Mouse (Mus musculus): ENCODE measurements around the gene Olfr1322.

Olfr1322 gene

DNA sequence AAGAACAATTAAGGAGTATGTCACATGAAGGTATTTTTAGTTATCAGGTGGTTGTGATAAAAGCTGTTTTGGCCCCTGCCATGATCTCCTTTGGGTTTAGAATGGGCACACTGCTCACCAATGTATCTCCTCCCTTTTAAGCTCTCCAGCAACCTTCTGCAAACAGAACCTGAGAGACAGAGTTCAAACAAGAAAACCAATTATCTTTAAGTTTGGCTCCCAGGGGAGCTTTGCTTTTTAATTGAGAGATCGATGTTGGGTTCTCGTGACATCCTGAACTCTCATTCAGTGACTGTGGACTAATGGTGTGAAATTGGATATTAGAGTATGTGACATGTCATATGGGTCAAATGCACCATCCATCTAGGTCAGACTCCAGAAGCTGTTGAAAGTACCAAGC is at the start of gene Olfr1322:
Olfr1322 (minus strand) TSS at position 101 of the 400 bp plus-strand sequence.
- no peak for DNase-seq (ENCODE audit: low spot score)

GRCm38 (mm10) chrX:49877651-49878349 is 13.5 kb downstream of the Olfr1322 start:
- DNase-seq (ENCODE audit: low spot score) = no peak

Measured in urinary bladder, postnatal 10 days (tissue).